Mouse (Mus musculus) kidney, adult 2 months (tissue): ENCODE data around the gene Krba1.

Source experiments
- CTCF ChIP-seq: fragments of 200-500 bp; conservative IDR thresholded peaks from 2 replicates; pipeline ENCODE4 v1.5.1; 2011; ENCODE audit warnings: low read depth, mild to moderate bottlenecking, control low read depth, low read length, moderate library complexity, mixed read lengths; ENCODE audit not compliant: insufficient read depth, insufficient read length
- POLR2A ChIP-seq: fragments of 200-500 bp; IDR thresholded peaks from one replicate; pipeline ENCODE4 v1.6.1; 2011; ENCODE audit warnings: low read depth, low read length, control low read depth

DNA sequence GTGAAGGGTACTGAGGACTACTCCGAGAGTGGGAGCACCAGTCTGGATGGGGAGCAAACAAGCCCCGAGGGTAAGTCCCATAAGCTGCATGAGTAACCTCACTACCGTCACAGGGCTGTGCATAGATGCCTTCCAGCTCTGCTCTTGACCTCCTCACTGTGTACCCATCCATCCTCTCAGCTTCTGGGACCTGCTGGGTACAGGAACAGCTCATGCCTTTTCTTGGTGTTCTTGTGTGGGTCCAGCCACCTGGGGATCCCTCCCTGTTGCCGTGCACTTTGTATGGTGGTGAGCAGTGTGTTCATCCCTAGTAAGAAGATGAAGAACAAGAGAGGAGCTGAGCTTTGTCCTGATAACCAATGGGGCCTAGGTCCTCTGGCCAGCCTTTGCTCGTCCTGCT, 8.7 kb downstream of the Krba1 start:
- no peak for TF ChIP-seq POLR2A
- TF ChIP-seq CTCF: no peak
